Mouse (Mus musculus): ENCODE measurements at regions not wholly inside any gene's neighbourhood (a gene's known extent, or its start where the extent isn't known, plus 50 kb on each side); places are given as distances from the start of the nearest gene placed in this dataset.
"Not testable (repeated sequence)": the region's sequence is repeated elsewhere in the genome, so short reads cannot be mapped to it uniquely, and the experiment has no call there.

GRCm38 (mm10) chr1:102062268-102062667 lies 2289.7 kb downstream of the Cntnap5b start:
- no peak overlapping the region for H3K4me2 ChIP-seq (ENCODE audit: low read depth, low read length)
- ATAC-seq (ENCODE audit: low read depth): no peak
- no peaks in the 10 kb centered on the region for H3K4me1 ChIP-seq (ENCODE audit: control insufficient read depth, insufficient read depth, low read length)
- 86% methylated on average over 1 of the region's 1 CpGs for WGBS
- H3K9me3 ChIP-seq (ENCODE audit: control insufficient read depth, low read length): no peaks in the 10 kb centered on the region
- H3K27me3 ChIP-seq (ENCODE audit: control insufficient read depth, insufficient read depth, low read length): no peaks in the 10 kb centered on the region
- H3K9ac ChIP-seq (replicated peaks; ENCODE audit: low read depth, low read length): no peak overlapping the region
- no peaks in the 10 kb centered on the region for H3K36me3 ChIP-seq (ENCODE audit: control insufficient read depth, insufficient read depth, low read length)
- no peak overlapping the region for H3K27ac ChIP-seq (ENCODE audit: low read depth, low read length)
- H3K4me3 ChIP-seq (ENCODE audit: low read depth, low read length): no peak overlapping the region

GRCm38 (mm10) chr1:102105658-102106057 lies 2333.1 kb downstream of the Cntnap5b start:
- no peak overlapping the region for H3K27ac ChIP-seq (ENCODE audit: low read depth, low read length)
- no peak overlapping the region for H3K4me3 ChIP-seq (ENCODE audit: low read depth, low read length)
- H3K9ac ChIP-seq (replicated peaks; ENCODE audit: low read depth, low read length): no peak overlapping the region
- H3K36me3 ChIP-seq (ENCODE audit: control insufficient read depth, insufficient read depth, low read length): no peaks in the 10 kb centered on the region
- no peaks in the 10 kb centered on the region for H3K27me3 ChIP-seq (ENCODE audit: control insufficient read depth, insufficient read depth, low read length)
- no peaks in the 10 kb centered on the region for H3K4me1 ChIP-seq (ENCODE audit: control insufficient read depth, insufficient read depth, low read length)
- 81% methylated on average over 2 of the region's 2 CpGs for WGBS
- ATAC-seq (ENCODE audit: low read depth): no peak
- no peak overlapping the region for H3K4me2 ChIP-seq (ENCODE audit: low read depth, low read length)
- no peaks in the 10 kb centered on the region for H3K9me3 ChIP-seq (ENCODE audit: control insufficient read depth, low read length)

GRCm38 (mm10) chr1:102139021-102139420 lies 2366.5 kb downstream of the Cntnap5b start:
- 76% methylated on average over 1 of the region's 1 CpGs for WGBS
- H3K4me2 ChIP-seq (ENCODE audit: low read depth, low read length): no peak overlapping the region
- no peaks in the 10 kb centered on the region for H3K27me3 ChIP-seq (ENCODE audit: control insufficient read depth, insufficient read depth, low read length)
- H3K4me3 ChIP-seq (ENCODE audit: low read depth, low read length): no peak overlapping the region
- no peaks in the 10 kb centered on the region for H3K4me1 ChIP-seq (ENCODE audit: control insufficient read depth, insufficient read depth, low read length)
- no peak overlapping the region for H3K9ac ChIP-seq (replicated peaks; ENCODE audit: low read depth, low read length)
- no peak overlapping the region for H3K27ac ChIP-seq (ENCODE audit: low read depth, low read length)
- H3K36me3 ChIP-seq (ENCODE audit: control insufficient read depth, insufficient read depth, low read length): no peaks in the 10 kb centered on the region
- H3K9me3 ChIP-seq (ENCODE audit: control insufficient read depth, low read length): no peaks in the 10 kb centered on the region
- ATAC-seq (ENCODE audit: low read depth): no peak

- no peaks in the 10 kb centered on the region for H3K9me3 ChIP-seq (ENCODE audit: control insufficient read depth, low read length)
- no peak overlapping the region for H3K27ac ChIP-seq (ENCODE audit: low read depth, low read length)
- no peaks in the 10 kb centered on the region for H3K4me1 ChIP-seq (ENCODE audit: control insufficient read depth, insufficient read depth, low read length)
- H3K36me3 ChIP-seq (ENCODE audit: control insufficient read depth, insufficient read depth, low read length): no peaks in the 10 kb centered on the region
- H3K27me3 ChIP-seq (ENCODE audit: control insufficient read depth, insufficient read depth, low read length): no peaks in the 10 kb centered on the region
- no peak overlapping the region for H3K4me2 ChIP-seq (ENCODE audit: low read depth, low read length)
- WGBS: 71% methylated on average over 3 of the region's 3 CpGs
- H3K4me3 ChIP-seq (ENCODE audit: low read depth, low read length): no peak overlapping the region
- H3K9ac ChIP-seq (replicated peaks; ENCODE audit: low read depth, low read length): no peak overlapping the region
- no peak for ATAC-seq (ENCODE audit: low read depth)
Observed at GRCm38 (mm10) chr1:102146368-102146767, 2373.8 kb downstream of the Cntnap5b start.

- Histone ChIP-seq H3K9ac (replicated peaks; ENCODE audit: low read depth, low read length) (no peak overlapping the region), H3K4me1 (ENCODE audit: control insufficient read depth, insufficient read depth, low read length) (no peaks in the 10 kb centered on the region), H3K4me2 (ENCODE audit: low read depth, low read length) (no peak overlapping the region), H3K36me3 (ENCODE audit: control insufficient read depth, insufficient read depth, low read length) (no peaks in the 10 kb centered on the region), H3K4me3 (ENCODE audit: low read depth, low read length) (no peak overlapping the region), H3K27me3 (ENCODE audit: control insufficient read depth, insufficient read depth, low read length) (no peaks in the 10 kb centered on the region), H3K9me3 (ENCODE audit: control insufficient read depth, low read length) (no peaks in the 10 kb centered on the region), H3K27ac (ENCODE audit: low read depth, low read length) (no peak overlapping the region)
- ATAC-seq (ENCODE audit: low read depth): peak; percentile 28; the same call in 1 of the 2 replicates
- 71% methylated on average over 1 of the region's 1 CpGs for WGBS
Observed at GRCm38 (mm10) chr1:102166649-102167048, 2394.1 kb downstream of the Cntnap5b start.

GRCm38 (mm10) chr1:102170566-102171286 lies 2398.2 kb downstream of the Cntnap5b start:
- Histone ChIP-seq H3K9me3 (ENCODE audit: control insufficient read depth, low read length) (no peaks in the 10 kb centered on the region), H3K27ac (ENCODE audit: low read depth, low read length) (no peak overlapping the region), H3K4me2 (ENCODE audit: low read depth, low read length) (no peak overlapping the region), H3K9ac (replicated peaks; ENCODE audit: low read depth, low read length) (no peak overlapping the region), H3K27me3 (ENCODE audit: control insufficient read depth, insufficient read depth, low read length) (no peaks in the 10 kb centered on the region), H3K36me3 (ENCODE audit: control insufficient read depth, insufficient read depth, low read length) (no peaks in the 10 kb centered on the region), H3K4me3 (ENCODE audit: low read depth, low read length) (no peak overlapping the region), H3K4me1 (ENCODE audit: control insufficient read depth, insufficient read depth, low read length) (no peaks in the 10 kb centered on the region)
- ATAC-seq (ENCODE audit: low read depth): no peak
- 19% methylated on average over 3 of the region's 3 CpGs for WGBS

GRCm38 (mm10) chr1:102185925-102186324 lies 2413.4 kb downstream of the Cntnap5b start:
- Histone ChIP-seq H3K27ac (ENCODE audit: low read depth, low read length) (no peak overlapping the region), H3K4me1 (ENCODE audit: control insufficient read depth, insufficient read depth, low read length) (no peaks in the 10 kb centered on the region), H3K36me3 (ENCODE audit: control insufficient read depth, insufficient read depth, low read length) (no peaks in the 10 kb centered on the region), H3K9ac (replicated peaks; ENCODE audit: low read depth, low read length) (no peak overlapping the region), H3K4me3 (ENCODE audit: low read depth, low read length) (no peak overlapping the region), H3K4me2 (ENCODE audit: low read depth, low read length) (no peak overlapping the region), H3K27me3 (ENCODE audit: control insufficient read depth, insufficient read depth, low read length) (no peaks in the 10 kb centered on the region), H3K9me3 (ENCODE audit: control insufficient read depth, low read length) (no peaks in the 10 kb centered on the region)
- 20% methylated on average over 3 of the region's 3 CpGs for WGBS
- ATAC-seq (ENCODE audit: low read depth): no peak

- no peaks in the 10 kb centered on the region for H3K9me3 ChIP-seq (ENCODE audit: control insufficient read depth, low read length)
Observed at GRCm38 (mm10) chr1:102235473-102235872, 2462.9 kb downstream of the Cntnap5b start.

GRCm38 (mm10) chr1:102263126-102263860 lies 2490.7 kb downstream of the Cntnap5b start:
- WGBS: 91% methylated on average over 5 of the region's 5 CpGs
- not testable (repeated sequence) for H3K4me3 ChIP-seq (ENCODE audit: low read depth, low read length); H3K9me3 ChIP-seq (ENCODE audit: control insufficient read depth, low read length); H3K27me3 ChIP-seq (ENCODE audit: control insufficient read depth, insufficient read depth, low read length); H3K27ac ChIP-seq (ENCODE audit: low read depth, low read length); ATAC-seq (ENCODE audit: low read depth); H3K36me3 ChIP-seq (ENCODE audit: control insufficient read depth, insufficient read depth, low read length); H3K4me1 ChIP-seq (ENCODE audit: control insufficient read depth, insufficient read depth, low read length); H3K4me2 ChIP-seq (ENCODE audit: low read depth, low read length); H3K9ac ChIP-seq (replicated peaks; ENCODE audit: low read depth, low read length)

More at GRCm38 (mm10) chr1:102235473-102235872, 2462.9 kb downstream of the Cntnap5b start:
- ATAC-seq (ENCODE audit: low read depth): no peak
- no peak overlapping the region for H3K9ac ChIP-seq (replicated peaks; ENCODE audit: low read depth, low read length)
- no peak overlapping the region for H3K4me3 ChIP-seq (ENCODE audit: low read depth, low read length)
- H3K36me3 ChIP-seq (ENCODE audit: control insufficient read depth, insufficient read depth, low read length): no peaks in the 10 kb centered on the region
- H3K4me1 ChIP-seq (ENCODE audit: control insufficient read depth, insufficient read depth, low read length): no peaks in the 10 kb centered on the region
- no peak overlapping the region for H3K27ac ChIP-seq (ENCODE audit: low read depth, low read length)
- H3K27me3 ChIP-seq (ENCODE audit: control insufficient read depth, insufficient read depth, low read length): no peaks in the 10 kb centered on the region
- no peak overlapping the region for H3K4me2 ChIP-seq (ENCODE audit: low read depth, low read length)
- WGBS: 90% methylated on average over 3 of the region's 3 CpGs
